ENCODE assay signal across 8 mouse cellular contexts in genomic region chr3:106722028-106722945, GRCm38 (mm10). TPM values are rescaled to one million over a fixed set of nuclear protein-coding genes. Genes with fewer than 3 reads are reported as not detected.
DNase-seq lines count a peak whose midpoint lies in the region; ATAC-seq and TF ChIP-seq lines count a peak whose summit lies in the region.

No protein-coding gene starts in this region.

- H3K9me3 ChIP-seq in kidney, embryonic 14.5 days (ENCODE audit: control insufficient read depth, low read length): no peaks in the 10 kb centered on the region; the same call in 1 of the 2 replicates
- 0 out of 2 replicates have a peak, but pooled peaks cover 2% of the 10 kb centered on the region for H3K9me3 ChIP-seq in limb, embryonic 15.5 days

- DNase-seq in A20 (ENCODE audit: low read depth, low spot score): peak; percentile 97
- peak; percentile 87 to 89 for DNase-seq in heart, adult 9 months (ENCODE audit: low spot score in 2 of 2)
- DNase-seq in monocyte, adult 2 months (ENCODE audit: low read depth in 1 of 2, low spot score in 2 of 2): peak; percentile 81 to 90
- peak; percentile 85 to 90 for DNase-seq in spleen, postnatal 36 days (ENCODE audit: low spot score in 2 of 2)

- peak overlapping the region; percentile 94 for H3K27ac ChIP-seq in bone marrow macrophage, adult 2 months (ENCODE audit: insufficient read depth, low read depth, low read length)
- H3K27ac ChIP-seq in embryonic fibroblast, embryonic 13.5 days (ENCODE audit: insufficient read depth, low read length): peak overlapping the region; percentile 76
- peak overlapping the region; percentile 94 for H3K27ac ChIP-seq in kidney, embryonic 14.5 days (ENCODE audit: low read depth, low read length)
- peak overlapping the region; percentile 97 for H3K27ac ChIP-seq in limb, embryonic 15.5 days

- H3K4me1 ChIP-seq in bone marrow macrophage, adult 2 months (ENCODE audit: control insufficient read depth, insufficient read depth, low read length): no peaks in the 10 kb centered on the region
- H3K4me1 ChIP-seq in embryonic fibroblast, embryonic 13.5 days (ENCODE audit: control insufficient read depth, insufficient read depth, low read length): no peaks in the 10 kb centered on the region
- no peaks in the 10 kb centered on the region for H3K4me1 ChIP-seq in kidney, embryonic 14.5 days (ENCODE audit: control insufficient read depth, insufficient read depth, low read length)
- no peaks in the 10 kb centered on the region for H3K4me1 ChIP-seq in limb, embryonic 15.5 days

- no peak for TF ChIP-seq POLR2A in bone marrow macrophage, adult 2 months (IDR thresholded peaks at IDR 0.05; ENCODE audit: borderline replicate concordance, low read depth, low read length)
- TF ChIP-seq POLR2A in embryonic fibroblast, embryonic 13.5 days (IDR thresholded peaks at IDR 0.05; ENCODE audit: low read depth, low read length): no peak; the same call in 1 of the 2 replicates

- peak; percentile 96 for ATAC-seq in kidney, embryonic 14.5 days (ENCODE audit: low FRiP score, low TSS enrichment)
- peak; percentile 89 for ATAC-seq in limb, embryonic 15.5 days (ENCODE audit: insufficient number of reproducible peaks, low FRiP score, low TSS enrichment, low read depth)

- H3K4me2 ChIP-seq in kidney, embryonic 14.5 days (replicated peaks; ENCODE audit: low read depth, low read length): peak overlapping the region; percentile 58
- H3K4me2 ChIP-seq in limb, embryonic 15.5 days: peak overlapping the region; percentile 54

- H3K36me3 ChIP-seq in kidney, embryonic 14.5 days (ENCODE audit: control insufficient read depth, insufficient read depth, low read length): no peaks in the 10 kb centered on the region
- H3K36me3 ChIP-seq in limb, embryonic 15.5 days: no peaks in the 10 kb centered on the region

- peak overlapping the region; percentile 56 for H3K9ac ChIP-seq in kidney, embryonic 14.5 days (ENCODE audit: low read depth, low read length)
- H3K9ac ChIP-seq in limb, embryonic 15.5 days: peak overlapping the region; percentile 50

- peak overlapping the region; percentile 82 for H3K4me3 ChIP-seq in bone marrow macrophage, adult 2 months (ENCODE audit: insufficient read depth, low read length)
- H3K4me3 ChIP-seq in embryonic fibroblast, embryonic 13.5 days (ENCODE audit: insufficient read depth, low read length): peak overlapping the region; percentile 73
- peak overlapping the region; percentile 68 for H3K4me3 ChIP-seq in kidney, embryonic 14.5 days (ENCODE audit: low read length)
- H3K4me3 ChIP-seq in limb, embryonic 15.5 days: peak overlapping the region; percentile 70

- no peak for TF ChIP-seq CTCF in bone marrow macrophage, adult 2 months (IDR thresholded peaks at IDR 0.05; ENCODE audit: low read depth, low read length)
- no peak for TF ChIP-seq CTCF in embryonic fibroblast, embryonic 13.5 days (IDR thresholded peaks at IDR 0.05; ENCODE audit: borderline replicate concordance, insufficient read depth, low read length)

- 3% methylated on average over 33 of the region's 33 CpGs for WGBS in kidney, embryonic 14.5 days
- 2% methylated on average over 33 of the region's 33 CpGs for WGBS in limb, embryonic 15.5 days

- no peaks in the 10 kb centered on the region for H3K27me3 ChIP-seq in kidney, embryonic 14.5 days (ENCODE audit: control insufficient read depth, insufficient read depth, low read length)
- H3K27me3 ChIP-seq in limb, embryonic 15.5 days: 0 out of 2 replicates have a peak, but pooled peaks cover 4% of the 10 kb centered on the region

RNA-seq across cellular contexts. Expression of gene Lrif1, which starts 37.5 kb away (rescaled TPM):
- polyA plus RNA-seq in bone marrow macrophage, adult 2 months (2012; ENCODE audit: insufficient read depth, insufficient read length, missing spikeins): 27.8 and 40.6 TPM in 2 replicates
- 18.6 and 25.1 TPM in 2 replicates for polyA plus RNA-seq in embryonic fibroblast, embryonic 13.5 days (2011; ENCODE audit: insufficient read length, low read depth, missing spikeins)
- 22.0 and 24.3 TPM in 2 replicates for polyA plus RNA-seq in kidney, embryonic 14.5 days (2014; fragmentation: Nextera tagmentation; extraction: Ambion mirVana)
- 13.1 and 13.3 TPM in 2 replicates for polyA plus RNA-seq in limb, embryonic 15.5 days (2015; fragmentation: Nextera tagmentation; extraction: Ambion mirVana)

Comparison
In these comparisons a context has a peak if more than half of its experiments do, and no peak if none do; other contexts are left out.
1. Peak in every context shown above with its lines: DNase-seq, ATAC-seq, H3K4me3 ChIP-seq and H3K27ac ChIP-seq.